Mouse (Mus musculus) kidney, embryonic 14.5 days (tissue): ENCODE data around the gene Grtp1. TPM values are rescaled to one million over a fixed set of nuclear protein-coding genes. Genes with fewer than 3 reads are reported as not detected.

ENCODE experiments used
- ATAC-seq: fragments of 200-750 bp; cut with Nextera tagmentation; 2 replicates; pipeline ENCODE4 v1.8.0; 2017; ENCODE audit warnings: moderate number of reproducible peaks, mild to moderate bottlenecking, moderate TSS enrichment, moderate library complexity; ENCODE audit not compliant: low FRiP score, low TSS enrichment
- H3K27ac ChIP-seq: fragments of 300-500 bp; sonication (generic); 2 replicates; pipeline ENCODE4 v1.5.1; 2014; ENCODE audit warnings: low read depth, mild to moderate bottlenecking, low read length, moderate library complexity, mixed read lengths
- H3K27me3 ChIP-seq: fragments of 300-500 bp; sonication (generic); 2 replicates; pipeline ENCODE4 v1.6.1; 2014; ENCODE audit warnings: mild to moderate bottlenecking, low read length; ENCODE audit not compliant: control insufficient read depth, insufficient read depth
- H3K36me3 ChIP-seq: fragments of 300-500 bp; sonication (generic); 2 replicates; pipeline ENCODE4 v1.6.1; 2014; ENCODE audit warnings: low read length, mixed read lengths; ENCODE audit not compliant: control insufficient read depth, insufficient read depth
- H3K4me1 ChIP-seq: fragments of 300-500 bp; sonication (generic); 2 replicates; pipeline ENCODE4 v1.6.1; 2014; ENCODE audit warnings: low read length, mixed read lengths; ENCODE audit not compliant: control insufficient read depth, insufficient read depth
- H3K4me2 ChIP-seq: fragments of 300-500 bp; sonication (generic); replicated peaks from 2 replicates; pipeline ENCODE4 v1.6.1; 2014; ENCODE audit warnings: low read depth, mild to moderate bottlenecking, low read length
- H3K4me3 ChIP-seq: fragments of 300-500 bp; sonication (generic); 2 replicates; pipeline ENCODE4 v1.5.1; 2014; ENCODE audit warnings: mild to moderate bottlenecking, low read length
- H3K9ac ChIP-seq: fragments of 300-500 bp; sonication (generic); 2 replicates; pipeline ENCODE4 v1.6.1; 2014; ENCODE audit warnings: low read depth, mild to moderate bottlenecking, low read length, moderate library complexity
- H3K9me3 ChIP-seq: fragments of 300-500 bp; sonication (generic); 2 replicates; pipeline ENCODE4 v1.6.1; 2016; ENCODE audit warnings: low read length; ENCODE audit not compliant: control insufficient read depth
- WGBS: fragments of 180-500 bp; shearing (Covaris S2); extraction: QIAGEN DNeasy Blood & Tissue Kit; methylation state at CpG from one replicate; pipeline ENCODE4 v1.1.7; 2014; 5-methylcytosine and 5-hydroxymethylcytosine counted together
- polyA plus RNA-seq: library from polyadenylated mRNA; unstranded; fragments of >200 nt; fragmentation: Nextera tagmentation; extraction: Ambion mirVana; gene quantifications from 2 replicates; pipeline ENCODE4 v1.2.1, GENCODE M21; 2014

Grtp1 gene
- polyA plus RNA-seq, 1 experiment from 2014 or later, result 19.7 TPM

GRCm38 (mm10) chr8:13181691-13181976 is 18.8 kb downstream of the Grtp1 start:
- Histone ChIP-seq H3K4me2 (no peak overlapping the region), H3K4me1 (no peaks in the 10 kb centered on the region), H3K4me3 (no peak overlapping the region), H3K27ac (no peak overlapping the region), H3K9me3 (no peaks in the 10 kb centered on the region), H3K9ac (no peak overlapping the region), H3K27me3 (no peaks in the 10 kb centered on the region), H3K36me3 (peaks cover 10% of the 10 kb centered on the region; the same call in 1 of the 2 replicates)
- WGBS, result 64% methylated on average over 2 of the region's 2 CpGs
- no peak for ATAC-seq

DNA sequence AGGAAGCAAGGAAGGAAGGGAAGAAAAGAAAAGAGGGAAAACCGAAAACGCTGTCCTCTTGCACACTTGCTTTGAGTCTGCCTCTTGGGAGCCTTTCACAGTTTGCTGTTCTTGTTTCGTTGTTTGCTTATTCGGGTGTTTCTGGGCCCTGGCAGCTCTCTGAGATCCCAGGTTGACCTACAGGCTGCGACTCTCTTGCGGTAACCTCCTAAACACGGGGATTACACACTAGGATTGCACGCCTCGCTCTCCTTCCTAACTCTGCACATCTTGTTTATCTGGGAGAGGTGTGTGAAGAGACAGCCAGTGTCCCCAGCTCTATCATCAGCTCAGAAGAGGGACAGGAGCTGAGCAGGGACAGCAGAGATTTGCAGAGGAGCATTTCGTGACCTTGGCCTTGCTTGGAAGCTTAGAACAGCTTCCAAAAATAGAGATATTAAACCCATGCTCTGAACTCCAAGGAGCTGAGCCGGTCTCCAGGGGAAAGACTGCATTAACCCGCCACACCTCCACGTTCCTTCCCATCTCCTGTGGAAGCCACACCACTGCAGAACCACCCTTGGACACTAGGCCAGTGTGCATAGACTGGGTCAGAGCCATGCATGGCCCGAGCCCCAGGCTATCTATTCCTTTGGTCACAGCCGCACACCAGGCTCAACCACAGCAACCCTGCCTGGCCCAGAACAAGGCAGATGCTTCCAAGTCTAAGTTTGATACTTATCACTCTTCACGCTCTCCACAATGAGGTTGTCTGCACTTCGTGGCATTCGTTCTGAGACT is 19.3 kb downstream of the Grtp1 start:
- no peak overlapping the region for H3K4me2 ChIP-seq
- peaks cover 15% of the 10 kb centered on the region for H3K36me3 ChIP-seq
- no peaks in the 10 kb centered on the region for H3K4me1 ChIP-seq
- WGBS, result 82% methylated on average over 18 of the region's 18 CpGs
- no peak for ATAC-seq
- H3K27ac ChIP-seq, result no peak overlapping the region
- no peaks in the 10 kb centered on the region for H3K9me3 ChIP-seq
- no peak overlapping the region for H3K9ac ChIP-seq
- H3K4me3 ChIP-seq, result no peak overlapping the region
- H3K27me3 ChIP-seq, result no peaks in the 10 kb centered on the region

- ATAC-seq, result no peak
- Histone ChIP-seq H3K4me1 (no peaks in the 10 kb centered on the region), H3K9me3 (no peaks in the 10 kb centered on the region), H3K27ac (no peak overlapping the region), H3K4me2 (no peak overlapping the region), H3K27me3 (no peaks in the 10 kb centered on the region), H3K4me3 (no peak overlapping the region), H3K9ac (no peak overlapping the region), H3K36me3 (peaks cover 22% of the 10 kb centered on the region)
- WGBS, result 74% methylated on average over 9 of the region's 9 CpGs
Measured at GRCm38 (mm10) chr8:13180408-13180807, 20.0 kb downstream of the Grtp1 start.

- Histone ChIP-seq H3K27me3 (no peaks in the 10 kb centered on the region), H3K4me3 (no peak overlapping the region), H3K27ac (no peak overlapping the region), H3K36me3 (peaks cover 27% of the 10 kb centered on the region), H3K4me2 (no peak overlapping the region), H3K9me3 (no peaks in the 10 kb centered on the region), H3K9ac (no peak overlapping the region), H3K4me1 (no peaks in the 10 kb centered on the region)
- 65% methylated on average over 7 of the region's 7 CpGs for WGBS
- no peak for ATAC-seq
Measured at GRCm38 (mm10) chr8:13179948-13180347, 20.5 kb downstream of the Grtp1 start.

DNA sequence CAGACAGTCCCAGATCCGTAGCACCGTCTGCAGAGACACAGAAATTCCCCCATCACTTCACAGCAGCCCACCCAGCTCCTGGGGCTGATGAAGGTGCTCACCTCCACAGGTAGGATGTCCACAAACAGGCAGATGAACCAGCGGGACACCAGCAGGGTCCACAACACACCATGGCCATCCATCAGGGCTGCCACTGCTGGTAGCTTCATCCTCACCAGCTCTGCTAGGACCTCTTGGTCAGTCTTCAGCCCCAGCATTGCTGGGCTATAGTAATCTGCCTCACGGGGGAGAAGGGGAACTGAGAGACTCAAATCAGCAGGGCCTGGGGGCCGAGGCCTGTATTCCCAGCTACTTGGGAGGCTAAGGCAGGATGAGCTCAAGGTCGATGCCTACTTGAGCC is 20.9 kb downstream of the Grtp1 start:
- Histone ChIP-seq H3K4me2 (no peak overlapping the region), H3K27me3 (no peaks in the 10 kb centered on the region), H3K36me3 (peaks cover 31% of the 10 kb centered on the region), H3K9ac (no peak overlapping the region), H3K27ac (no peak overlapping the region), H3K9me3 (no peaks in the 10 kb centered on the region), H3K4me3 (no peak overlapping the region), H3K4me1 (no peaks in the 10 kb centered on the region)
- WGBS, result 72% methylated on average over 6 of the region's 6 CpGs
- ATAC-seq, result no peak

- Histone ChIP-seq H3K4me1 (no peaks in the 10 kb centered on the region), H3K4me2 (no peak overlapping the region), H3K36me3 (peaks cover 44% of the 10 kb centered on the region), H3K27me3 (no peaks in the 10 kb centered on the region), H3K27ac (no peak overlapping the region), H3K9ac (no peak overlapping the region), H3K4me3 (no peak overlapping the region), H3K9me3 (no peaks in the 10 kb centered on the region)
- WGBS, result 90% methylated on average over 5 of the region's 5 CpGs
- no peak for ATAC-seq
Measured at GRCm38 (mm10) chr8:13178137-13178536, 22.3 kb downstream of the Grtp1 start.

- Histone ChIP-seq H3K4me2 (no peak overlapping the region), H3K4me1 (no peaks in the 10 kb centered on the region), H3K9ac (no peak overlapping the region), H3K4me3 (no peak overlapping the region), H3K27me3 (no peaks in the 10 kb centered on the region), H3K9me3 (no peaks in the 10 kb centered on the region), H3K27ac (no peak overlapping the region), H3K36me3 (peaks cover 52% of the 10 kb centered on the region)
- no peak for ATAC-seq
- 95% methylated on average over 7 of the region's 7 CpGs for WGBS
Measured at GRCm38 (mm10) chr8:13177173-13177852, 23.1 kb downstream of the Grtp1 start.

- Histone ChIP-seq H3K27me3 (no peaks in the 10 kb centered on the region), H3K4me3 (no peak overlapping the region), H3K9ac (no peak overlapping the region), H3K4me1 (no peaks in the 10 kb centered on the region), H3K9me3 (no peaks in the 10 kb centered on the region), H3K4me2 (no peak overlapping the region), H3K36me3 (peaks cover 67% of the 10 kb centered on the region), H3K27ac (no peak overlapping the region)
- no peak for ATAC-seq
- WGBS, result 96% methylated on average over 1 of the region's 1 CpGs
Measured at GRCm38 (mm10) chr8:13175650-13176049, 24.8 kb downstream of the Grtp1 start.

GRCm38 (mm10) chr8:13174811-13175210 is 25.6 kb downstream of the Grtp1 start:
- H3K9me3 ChIP-seq, result no peaks in the 10 kb centered on the region
- H3K27me3 ChIP-seq, result no peaks in the 10 kb centered on the region
- H3K36me3 ChIP-seq, result peaks cover 72% of the 10 kb centered on the region
- H3K27ac ChIP-seq, result no peak overlapping the region
- no peak overlapping the region for H3K9ac ChIP-seq
- no peak for ATAC-seq
- H3K4me3 ChIP-seq, result no peak overlapping the region
- no peaks in the 10 kb centered on the region for H3K4me1 ChIP-seq
- WGBS, result 85% methylated on average over 4 of the region's 4 CpGs
- H3K4me2 ChIP-seq, result no peak overlapping the region
